Mouse (Mus musculus): Measurements from ENCODE around the gene Rrp7a. TPM values are rescaled to one million over a fixed set of nuclear protein-coding genes. Genes with fewer than 3 reads are reported as not detected.

The Rrp7a gene
- polyA plus RNA-seq, 1 experiment from 2014 or later, result 61.1 TPM

GRCm38 (mm10) chr15:83071752-83072151 is 50.8 kb downstream of the Rrp7a start:
- no peaks in the 10 kb centered on the region for H3K4me1 ChIP-seq
- no peak overlapping the region for H3K9ac ChIP-seq
- H3K27ac ChIP-seq, result no peak overlapping the region
- H3K36me3 ChIP-seq, result no peaks in the 10 kb centered on the region
- ATAC-seq (ENCODE audit: low FRiP score, low read depth), result no peak
- H3K4me2 ChIP-seq (replicated peaks), result no peak overlapping the region
- H3K27me3 ChIP-seq (replicated peaks), result no peaks in the 10 kb centered on the region
- WGBS, result 86% methylated on average over 5 of the region's 5 CpGs
- no peaks in the 10 kb centered on the region for H3K9me3 ChIP-seq
- no peak overlapping the region for H3K4me3 ChIP-seq

- Histone ChIP-seq H3K9me3 (no peaks in the 10 kb centered on the region), H3K4me2 (replicated peaks) (no peak overlapping the region), H3K4me1 (no peaks in the 10 kb centered on the region), H3K27me3 (replicated peaks) (no peaks in the 10 kb centered on the region), H3K36me3 (no peaks in the 10 kb centered on the region), H3K9ac (no peak overlapping the region), H3K4me3 (no peak overlapping the region), H3K27ac (no peak overlapping the region)
- 80% methylated on average over 3 of the region's 3 CpGs for WGBS
- ATAC-seq (ENCODE audit: low FRiP score, low read depth), result no peak
Observed at GRCm38 (mm10) chr15:83070942-83071341, 51.7 kb downstream of the Rrp7a start.

DNA sequence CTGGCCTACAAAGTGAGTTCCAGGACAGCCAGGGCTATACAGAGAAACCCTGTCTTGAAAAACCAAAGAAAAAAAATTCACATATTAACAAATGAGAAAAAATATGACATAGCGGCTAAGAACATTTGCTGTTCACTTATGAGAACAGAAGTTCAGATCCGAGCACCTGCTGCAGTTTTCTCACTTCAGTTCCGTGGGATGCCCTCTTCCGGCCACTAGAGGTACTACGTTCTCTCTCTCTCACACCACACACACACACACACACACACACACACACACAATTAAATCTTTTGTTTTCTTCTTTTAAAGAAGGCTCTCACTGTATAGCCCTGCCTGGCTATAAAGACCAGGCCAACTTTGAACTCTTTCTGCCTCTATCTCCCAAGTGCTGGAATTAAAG is 54.3 kb downstream of the Rrp7a start:
- Histone ChIP-seq H3K27me3 (replicated peaks) (no peaks in the 10 kb centered on the region), H3K27ac (no peak overlapping the region), H3K4me3 (no peak overlapping the region), H3K4me2 (replicated peaks) (no peak overlapping the region), H3K9me3 (no peaks in the 10 kb centered on the region), H3K4me1 (no peaks in the 10 kb centered on the region), H3K36me3 (no peaks in the 10 kb centered on the region), H3K9ac (no peak overlapping the region)
- 94% methylated on average over 5 of the region's 5 CpGs for WGBS
- no peak for ATAC-seq (ENCODE audit: low FRiP score, low read depth)

DNA sequence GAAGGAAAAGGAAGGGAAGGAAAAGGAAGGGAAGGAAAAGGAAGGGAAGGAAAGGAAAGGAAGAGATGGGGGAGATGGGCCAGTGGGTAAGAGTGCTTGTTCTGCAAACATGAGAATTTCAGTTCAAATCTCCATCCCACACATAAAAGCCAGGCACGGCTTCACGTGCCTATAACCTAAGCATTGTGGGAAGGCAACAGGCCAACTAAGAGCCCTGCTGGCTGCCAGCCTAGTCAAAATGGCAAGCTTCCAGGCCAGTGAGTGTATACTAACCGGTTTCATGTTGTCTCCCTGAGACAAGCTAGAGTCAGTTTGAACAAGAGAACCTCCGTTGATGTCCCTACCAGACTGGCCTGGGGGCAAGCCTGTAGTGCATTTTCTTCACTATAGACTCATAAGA is 57.1 kb downstream of the Rrp7a start:
- 86% methylated on average over 4 of the region's 4 CpGs for WGBS
- H3K4me1 ChIP-seq, result peaks cover 8% of the 10 kb centered on the region; the same call in 1 of the 2 replicates

More for the DNA sequence above, 57.1 kb downstream of the Rrp7a start:
- no peak overlapping the region for H3K4me3 ChIP-seq
- H3K9me3 ChIP-seq, result no peaks in the 10 kb centered on the region
- H3K36me3 ChIP-seq, result no peaks in the 10 kb centered on the region
- no peak for ATAC-seq (ENCODE audit: low FRiP score, low read depth)
- no peak overlapping the region for H3K4me2 ChIP-seq (replicated peaks)
- H3K9ac ChIP-seq, result no peak overlapping the region
- H3K27ac ChIP-seq, result no peak overlapping the region
- no peaks in the 10 kb centered on the region for H3K27me3 ChIP-seq (replicated peaks)

Other genes with a start within 250 kb of the Rrp7a start
- 9.8 and 11.8 TPM in 2 replicates for gene Tcf20, start 134.9 kb downstream of the Rrp7a start, polyA plus RNA-seq (2016; fragmentation: Nextera tagmentation; extraction: Ambion mirVana)
- gene Nfam1, start 89.5 kb downstream of the Rrp7a start, polyA plus RNA-seq (2016; fragmentation: Nextera tagmentation; extraction: Ambion mirVana), result 2.4 and 2.9 TPM in 2 replicates
- gene Serhl, start 33.3 kb downstream of the Rrp7a start, polyA plus RNA-seq (2016; fragmentation: Nextera tagmentation; extraction: Ambion mirVana), result 40.0 and 42.1 TPM in 2 replicates
- 160 and 168 TPM in 2 replicates for gene Poldip3, start 26.6 kb upstream of the Rrp7a start, polyA plus RNA-seq (2016; fragmentation: Nextera tagmentation; extraction: Ambion mirVana)
- 143 and 157 TPM in 2 replicates for gene Cyb5r3, start 49.8 kb upstream of the Rrp7a start, polyA plus RNA-seq (2016; fragmentation: Nextera tagmentation; extraction: Ambion mirVana)
- gene A4galt, start 129.0 kb upstream of the Rrp7a start, polyA plus RNA-seq (2016; fragmentation: Nextera tagmentation; extraction: Ambion mirVana), result 1.5 and 1.8 TPM in 2 replicates
- 37.2 and 39.0 TPM in 2 replicates for gene Arfgap3, start 227.4 kb upstream of the Rrp7a start, polyA plus RNA-seq (2016; fragmentation: Nextera tagmentation; extraction: Ambion mirVana)